Mouse (Mus musculus) cerebellum, adult (tissue): Measurements from ENCODE around the gene Zg16.

ENCODE experiments used
- ATAC-seq: cut with Nextera tagmentation; 2 replicates; pipeline ENCODE4 v1.9.2; 2017; ENCODE audit warnings: mild to moderate bottlenecking, moderate library complexity, mixed read lengths; ENCODE audit not compliant: insufficient number of reproducible peaks, low FRiP score, low TSS enrichment

The Zg16 gene

GRCm38 (mm10) chr7:127077692-127078091, 9.4 kb downstream of the Zg16 start:
- no peak for ATAC-seq

DNA sequence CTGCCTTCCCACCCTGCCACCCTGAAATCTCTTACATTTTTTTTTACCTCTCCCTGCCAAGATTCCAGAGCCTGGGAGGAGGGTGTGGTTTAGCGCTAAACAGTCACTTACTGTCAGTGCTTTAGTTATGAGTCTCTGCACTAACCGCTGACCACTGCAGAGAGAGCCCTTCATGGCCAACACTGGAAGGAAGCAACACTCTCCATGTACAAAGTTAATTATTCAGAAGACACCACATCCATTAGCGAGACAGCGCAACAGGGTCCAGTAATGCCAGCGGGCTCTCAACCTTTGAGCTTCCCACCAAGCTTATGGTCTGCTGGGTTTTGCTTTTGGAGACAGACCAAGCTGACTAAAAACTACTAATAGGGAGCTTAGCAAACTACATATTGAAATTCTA, 10.9 kb downstream of the Zg16 start:
- ATAC-seq = no peak

GRCm38 (mm10) chr7:127073221-127073620, 13.9 kb downstream of the Zg16 start:
- ATAC-seq = no peak

GRCm38 (mm10) chr7:127070871-127071413, 16.2 kb downstream of the Zg16 start:
- no peak for ATAC-seq

- no peak for ATAC-seq
Observed at GRCm38 (mm10) chr7:127066317-127066716, 20.8 kb downstream of the Zg16 start.

GRCm38 (mm10) chr7:127065538-127065937, 21.6 kb downstream of the Zg16 start:
- ATAC-seq = no peak

DNA sequence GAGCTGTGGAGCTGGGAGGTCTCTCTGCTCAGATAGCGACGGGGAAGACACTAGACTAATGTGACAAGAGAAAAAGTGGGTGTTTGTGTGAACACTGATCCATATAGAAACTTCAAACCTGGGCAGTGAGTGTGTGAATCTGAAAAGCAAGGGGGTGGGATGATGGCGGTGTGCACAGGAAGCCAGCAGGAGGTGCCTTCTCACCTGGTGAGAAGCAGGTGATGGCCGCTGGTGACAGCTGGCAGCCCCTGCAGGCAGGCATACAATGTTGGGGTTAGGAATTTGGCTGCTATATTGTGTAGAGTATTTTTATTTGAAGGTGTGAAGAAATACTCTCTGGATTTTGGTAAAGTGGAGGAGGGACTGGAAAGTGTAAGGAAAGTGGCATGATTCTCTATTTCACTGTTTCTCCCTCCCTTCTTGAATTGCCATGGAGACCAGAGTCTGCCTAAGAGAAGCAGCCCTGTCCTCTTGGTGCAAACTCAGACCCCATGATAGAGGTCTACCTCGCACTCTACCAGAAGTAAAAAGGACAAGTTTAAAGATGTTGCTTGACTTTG, 32.0 kb downstream of the Zg16 start:
- no peak for ATAC-seq

- ATAC-seq = peak; percentile 66; the same call in 1 of the 2 replicates
Observed at GRCm38 (mm10) chr7:127041851-127042672, 45.1 kb downstream of the Zg16 start, which contains the start of gene Kif22. Gene Kif22, minus strand, starts transcription at chr7:127042471.

GRCm38 (mm10) chr7:127031244-127031643, 55.9 kb downstream of the Zg16 start:
- no peak for ATAC-seq

GRCm38 (mm10) chr7:127030172-127030571, 57.0 kb downstream of the Zg16 start:
- ATAC-seq = no peak

DNA sequence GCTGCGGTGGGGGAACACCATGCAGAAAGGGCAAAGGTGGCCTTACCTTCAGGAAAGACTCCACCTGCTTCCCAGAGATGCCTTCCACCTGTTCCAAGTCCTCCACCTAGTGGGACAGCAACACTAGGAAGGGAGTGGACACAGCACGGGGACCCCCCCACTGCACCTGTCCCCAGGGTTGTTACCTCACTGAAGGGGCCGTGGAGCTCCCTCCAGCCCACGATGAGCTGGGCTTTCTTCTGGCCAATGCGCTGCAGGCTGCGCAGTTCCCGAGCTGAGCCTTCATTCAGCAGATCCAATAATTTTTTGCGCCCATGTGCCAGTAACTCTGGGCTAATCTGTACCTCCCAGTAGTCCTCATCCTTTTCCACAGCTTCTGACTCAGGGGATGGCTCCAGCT, 59.2 kb downstream of the Zg16 start:
- peak; percentile 1; the same call in 1 of the 2 replicates for ATAC-seq

- peak; percentile 47 for ATAC-seq
Observed at GRCm38 (mm10) chr7:127026984-127027726, 60.0 kb downstream of the Zg16 start, which contains the start of gene Maz. Gene Maz, minus strand, starts transcription at chr7:127027037.

DNA sequence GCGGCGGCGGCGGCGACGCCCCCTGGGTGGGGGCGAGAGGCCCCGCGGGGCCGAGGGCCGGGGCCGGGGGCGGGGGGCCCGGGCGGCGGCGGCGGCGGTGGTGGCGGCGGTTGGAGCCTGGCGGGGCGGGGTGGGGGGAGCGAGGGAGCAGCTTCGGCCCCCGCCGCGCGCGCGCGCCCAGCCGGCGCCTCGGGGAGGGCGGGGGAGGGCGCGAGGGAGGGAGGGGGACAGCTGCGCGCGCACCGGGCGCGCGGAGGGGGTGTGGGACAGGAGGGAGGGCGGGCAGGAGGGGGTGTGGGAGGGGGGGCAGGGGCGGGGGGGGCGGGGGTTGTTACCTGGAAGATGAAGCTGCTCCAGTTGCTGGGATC, 60.5 kb downstream of the Zg16 start:
- no peak for ATAC-seq

DNA sequence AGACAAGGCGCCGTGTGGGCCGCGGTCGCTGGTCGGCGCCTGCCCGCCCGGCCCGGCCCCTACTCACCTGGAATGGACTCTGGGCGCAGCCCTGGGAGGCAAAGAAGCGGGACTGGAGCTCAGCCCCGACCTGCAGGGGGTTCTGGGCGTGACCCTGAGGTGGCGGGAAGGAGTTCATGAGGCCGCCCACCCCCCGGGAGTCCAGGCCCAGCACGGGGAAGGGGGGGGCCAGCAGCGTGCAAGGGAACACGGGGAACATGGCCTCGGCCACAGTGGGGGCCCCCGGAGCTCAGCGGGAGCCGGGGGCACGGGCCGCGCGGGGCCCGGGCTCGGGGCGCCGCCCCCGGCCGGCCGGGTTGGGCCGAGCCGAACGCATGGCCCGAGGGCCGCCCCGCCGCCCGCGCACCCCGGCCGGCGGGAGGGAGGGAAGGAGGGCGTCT, 60.9 kb downstream of the Zg16 start:
- peak; percentile 10; the same call in 1 of the 2 replicates for ATAC-seq

DNA sequence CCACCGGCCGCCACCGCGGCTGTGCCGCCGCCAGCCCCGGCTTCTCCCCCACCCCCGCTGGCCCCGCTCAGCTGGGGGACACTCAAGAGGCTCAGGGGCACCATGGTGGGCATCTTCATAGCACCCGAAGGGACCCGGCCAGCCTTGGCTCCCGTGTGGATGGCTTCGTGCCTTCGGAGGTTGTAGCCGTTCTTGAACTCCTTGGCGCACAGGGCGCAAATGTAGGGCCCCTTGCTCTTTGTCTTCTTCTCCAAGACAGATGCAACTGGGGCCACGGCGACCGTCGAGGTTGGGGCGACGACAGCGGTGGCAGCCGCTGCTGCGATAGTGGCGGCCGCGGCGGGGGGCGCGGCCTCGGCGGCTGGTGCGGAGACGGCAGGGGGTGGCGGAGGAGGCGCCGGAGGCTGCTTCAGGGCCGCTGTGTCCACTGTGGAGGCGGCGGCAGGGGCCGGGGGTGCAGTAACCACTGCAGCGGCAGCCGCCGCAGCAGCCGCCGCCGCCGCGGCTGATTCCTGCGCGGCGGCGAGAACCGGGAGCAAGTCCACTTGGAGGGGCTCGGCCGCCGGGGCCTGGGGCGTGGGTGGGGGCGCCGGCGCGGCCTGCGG, 61.5 kb downstream of the Zg16 start:
- ATAC-seq = no peak

DNA sequence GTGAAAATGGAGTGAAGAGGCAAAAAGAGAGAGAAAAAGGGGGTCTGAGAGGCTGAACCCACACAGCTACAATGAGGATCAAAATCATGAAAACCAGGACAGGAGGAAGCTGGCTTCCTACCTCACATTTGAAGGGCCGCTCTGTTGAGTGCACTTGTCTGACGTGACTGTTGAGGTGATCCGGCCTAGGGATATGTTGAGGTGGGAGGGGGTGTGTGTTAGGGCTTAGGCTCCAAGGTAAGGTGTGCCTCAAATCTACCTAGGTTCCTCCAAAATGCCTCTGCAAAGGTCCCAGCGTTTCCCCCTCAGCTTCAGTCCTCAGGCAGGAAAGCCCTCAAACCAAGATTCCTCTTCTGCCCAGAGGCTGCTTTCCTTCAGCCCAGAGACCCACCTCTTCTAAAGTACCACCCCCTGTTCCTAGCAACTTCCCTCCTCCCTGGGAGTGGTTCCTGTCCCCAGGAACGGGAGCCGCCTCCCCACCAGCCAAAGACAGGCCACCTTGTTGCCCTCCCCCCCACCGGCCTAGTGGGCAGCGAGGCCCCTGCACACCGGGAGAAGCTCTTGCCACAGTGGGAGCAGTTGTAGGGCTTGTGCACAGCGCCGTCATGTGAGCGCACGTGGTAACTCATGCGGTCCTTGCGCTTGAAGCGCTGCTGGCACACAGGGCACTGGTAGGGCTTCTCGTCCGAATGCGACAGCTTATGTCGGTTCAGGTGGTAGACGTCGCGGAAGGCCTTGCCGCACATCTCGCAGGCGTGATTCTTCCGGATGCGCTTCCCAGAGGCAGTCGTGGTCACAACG, 62.2 kb downstream of the Zg16 start:
- peak; percentile 15; the same call in 1 of the 2 replicates for ATAC-seq

- ATAC-seq = no peak
Observed at GRCm38 (mm10) chr7:127023896-127024690, 63.0 kb downstream of the Zg16 start.

GRCm38 (mm10) chr7:127023272-127023691, 63.8 kb downstream of the Zg16 start:
- no peak for ATAC-seq
